In the genomic region with DNA sequence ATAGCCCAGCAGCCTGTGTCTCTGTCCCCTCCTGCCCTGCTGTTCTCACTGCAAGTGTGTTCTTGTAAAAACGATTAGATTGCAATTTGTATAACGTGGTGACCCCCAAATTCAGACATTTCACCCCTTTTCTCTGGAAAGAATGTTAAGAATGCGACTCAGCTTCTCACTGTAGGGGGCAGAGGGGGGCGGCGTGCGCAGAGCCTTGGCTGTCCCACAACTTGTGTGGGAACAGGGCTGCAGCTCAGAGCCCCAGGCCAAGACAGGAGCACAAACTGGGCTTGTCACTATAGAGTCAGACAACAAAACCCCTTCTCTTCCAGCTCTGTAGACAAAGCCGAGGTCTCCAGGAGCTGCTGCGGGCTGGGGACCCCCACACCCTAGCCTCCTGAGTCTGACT, we compare ENCODE assay signal across 15 mouse cellular contexts. TPM values are rescaled to one million over a fixed set of nuclear protein-coding genes. Genes with fewer than 3 reads are reported as not detected.
DNase-seq lines count a peak whose midpoint lies in the region; ATAC-seq lines count a peak whose summit lies in the region.
"Had no signal": no experiment of that assay in that cellular context is flagged by ENCODE, and none has a peak within 500 bp of the region (broad histone marks: within the 10 kb centered on the region; RNA-seq: fewer than 3 reads in every experiment).

No protein-coding gene starts in this region.

- DNase-seq in forebrain, embryonic 10.5 days (ENCODE audit: extremely low spot score, low spot score): peak; percentile 45
- DNase-seq in kidney, postnatal 14 days: peak; percentile 41
- DNase-seq in kidney, adult 8-10 months: no peak
- DNase-seq in R1 (ENCODE audit: low read depth, low spot score): peak; percentile 25
- DNase-seq in gastrocnemius, adult 18-20 months (ENCODE audit: low spot score): no peak
- DNase-seq: cerebellum, adult 2 months; forebrain, postnatal 0 days; gastrocnemius, postnatal 14 days; lung, postnatal 10 days; right cerebral cortex, adult 18-20 months had no signal

- peaks cover 81% of the 10 kb centered on the region for H3K4me1 ChIP-seq in forebrain, embryonic 10.5 days
- no peaks in the 10 kb centered on the region for H3K4me1 ChIP-seq in forebrain, embryonic 15.5 days
- H3K4me1 ChIP-seq in hindbrain, embryonic 16.5 days (ENCODE audit: control insufficient read depth, insufficient read depth, low read depth, low read length): peaks cover 8% of the 10 kb centered on the region; the same call in 1 of the 2 replicates

- no peak for ATAC-seq in forebrain, embryonic 15.5 days (replicated peaks)
- no peak for ATAC-seq in hindbrain, embryonic 16.5 days
- no peak for ATAC-seq in cerebellum, adult (ENCODE audit: insufficient number of reproducible peaks, low FRiP score, low TSS enrichment)
- ATAC-seq: forebrain, postnatal 0 days; inflammation-experienced regulatory T-cells, adult 6 months; Patski had no signal

- peaks cover 3% of the 10 kb centered on the region; the same call in 1 of the 2 replicates for H3K9me3 ChIP-seq in forebrain, embryonic 10.5 days
- H3K9me3 ChIP-seq in forebrain, embryonic 15.5 days: no peaks in the 10 kb centered on the region
- H3K9me3 ChIP-seq in hindbrain, embryonic 16.5 days (ENCODE audit: control insufficient read depth, low read length): no peaks in the 10 kb centered on the region

- no peak overlapping the region for H3K9ac ChIP-seq in forebrain, embryonic 15.5 days (replicated peaks)
- no peak overlapping the region for H3K9ac ChIP-seq in hindbrain, embryonic 16.5 days (ENCODE audit: low read depth, low read length)
- H3K9ac ChIP-seq: forebrain, postnatal 0 days had no signal

- no peak overlapping the region for H3K4me3 ChIP-seq in forebrain, embryonic 10.5 days
- no peak overlapping the region for H3K4me3 ChIP-seq in forebrain, embryonic 15.5 days
- H3K4me3 ChIP-seq in hindbrain, embryonic 16.5 days (ENCODE audit: low read length): no peak overlapping the region

- peak overlapping the region; percentile 60 for H3K27ac ChIP-seq in forebrain, embryonic 10.5 days
- H3K27ac ChIP-seq in forebrain, embryonic 15.5 days (replicated peaks): no peak overlapping the region
- H3K27ac ChIP-seq in hindbrain, embryonic 16.5 days (ENCODE audit: low read depth, low read length): peak overlapping the region; percentile 31; the same call in 1 of the 2 replicates

- peaks cover 34% of the 10 kb centered on the region for H3K36me3 ChIP-seq in forebrain, embryonic 10.5 days (replicated peaks)
- peaks cover 27% of the 10 kb centered on the region for H3K36me3 ChIP-seq in forebrain, embryonic 15.5 days
- H3K36me3 ChIP-seq in hindbrain, embryonic 16.5 days (ENCODE audit: control insufficient read depth, insufficient read depth, low read length): peaks cover 15% of the 10 kb centered on the region

- H3K4me2 ChIP-seq in forebrain, embryonic 15.5 days (replicated peaks): no peak overlapping the region
- H3K4me2 ChIP-seq in hindbrain, embryonic 16.5 days (ENCODE audit: low read length): no peak overlapping the region

- WGBS in forebrain, embryonic 10.5 days: 6% methylated on average over 8 of the region's 8 CpGs
- WGBS in forebrain, embryonic 15.5 days: 17% methylated on average over 8 of the region's 8 CpGs
- 10% methylated on average over 8 of the region's 8 CpGs for whole genome bisulfite sequencing in hindbrain, embryonic 16.5 days

- H3K27me3 ChIP-seq in forebrain, embryonic 10.5 days (ENCODE audit: poor library complexity, severe bottlenecking): peaks cover 100% of the 10 kb centered on the region
- peaks cover 13% of the 10 kb centered on the region; the same call in 1 of the 2 replicates for H3K27me3 ChIP-seq in forebrain, embryonic 15.5 days
- H3K27me3 ChIP-seq in hindbrain, embryonic 16.5 days (replicated peaks; ENCODE audit: control insufficient read depth, insufficient read depth, low read length): no peaks in the 10 kb centered on the region; the same call in 1 of the 2 replicates
- H3K27me3 ChIP-seq: Patski had no signal

RNA-seq across cellular contexts. Expression of a gene that starts 21.7 kb away (rescaled TPM):
- polyA plus RNA-seq in forebrain, embryonic 10.5 days (2016; fragmentation: Nextera tagmentation; extraction: Ambion mirVana): 52.1 and 53.5 TPM in 2 replicates
- polyA plus RNA-seq in forebrain, embryonic 15.5 days (2015; fragmentation: Nextera tagmentation; extraction: Ambion mirVana): 43.4 and 46.9 TPM in 2 replicates
- 77.0 and 85.7 TPM in 2 replicates for polyA plus RNA-seq in hindbrain, embryonic 16.5 days (2015; fragmentation: Nextera tagmentation; extraction: Ambion mirVana)
- 10 to 100 TPM; 16.7 to 19.6 TPM for total RNA-seq in gastrocnemius, adult 18-20 months (2021)

RNA-seq across cellular contexts. Expression of a gene that starts 21.8 kb away (rescaled TPM):
- 25.7 and 26.6 TPM in 2 replicates for polyA plus RNA-seq in forebrain, embryonic 10.5 days (2016; fragmentation: Nextera tagmentation; extraction: Ambion mirVana)
- polyA plus RNA-seq in forebrain, embryonic 15.5 days (2015; fragmentation: Nextera tagmentation; extraction: Ambion mirVana): 14.6 and 15.5 TPM in 2 replicates
- 11.1 and 14.6 TPM in 2 replicates for polyA plus RNA-seq in hindbrain, embryonic 16.5 days (2015; fragmentation: Nextera tagmentation; extraction: Ambion mirVana)
- total RNA-seq in gastrocnemius, adult 18-20 months (2021): 10 to 100 TPM; 14.8 to 15.1 TPM

Comparison
In these comparisons a context has a peak if more than half of its experiments do, and no peak if none do; other contexts are left out.
1. DNase-seq: peak in forebrain, embryonic 10.5 days (single experiment), kidney, postnatal 14 days (single experiment) and R1 (single experiment); none in kidney, adult 8-10 months (0 of 2) and gastrocnemius, adult 18-20 months (single experiment).